19 mouse cellular contexts compared by ENCODE assay signal in the genomic region with DNA sequence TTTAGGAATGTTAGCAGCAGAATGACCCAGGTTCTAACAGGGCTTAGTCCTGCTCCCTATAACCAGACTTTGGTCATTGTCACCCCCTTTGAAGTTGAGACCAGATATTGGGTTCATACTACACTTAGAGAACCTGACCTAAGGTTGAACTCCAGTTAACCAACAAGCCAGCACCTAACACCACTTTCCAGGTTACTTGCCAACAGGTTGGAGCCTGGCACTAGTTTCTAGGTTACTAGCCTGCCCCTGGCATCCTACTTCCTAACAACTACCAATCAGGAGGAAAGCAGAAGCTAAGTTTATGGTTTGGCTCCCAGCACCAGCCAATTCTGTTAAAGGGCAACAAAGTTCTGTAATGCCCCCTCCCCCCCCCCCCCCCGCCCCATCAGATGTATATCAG. TPM values are rescaled to one million over a fixed set of nuclear protein-coding genes. Genes with fewer than 3 reads are reported as not detected.
DNase-seq lines count a peak whose midpoint lies in the region; ATAC-seq and TF ChIP-seq lines count a peak whose summit lies in the region.
"Had no signal": no experiment of that assay in that cellular context is flagged by ENCODE, and none has a peak within 500 bp of the region (broad histone marks: within the 10 kb centered on the region; RNA-seq: fewer than 3 reads in every experiment).

No protein-coding gene starts in this region.

- no peak overlapping the region for H3K4me3 ChIP-seq in heart, embryonic 10.5 days
- no peak overlapping the region for H3K4me3 ChIP-seq in heart, adult 2 months
- no peak overlapping the region for H3K4me3 ChIP-seq in liver, adult 2 months (ENCODE audit: insufficient read depth, low read depth, low read length)
- H3K4me3 ChIP-seq in limb, embryonic 10.5 days, result no peak overlapping the region
- H3K4me3 ChIP-seq: embryonic facial prominence, embryonic 15.5 days; erythroblast, embryonic 14.5 days; heart, embryonic 15.5 days; hindbrain, embryonic 15.5 days had no signal

- TF ChIP-seq EP300 in heart, adult 2 months (IDR thresholded peaks at IDR 0.05; ENCODE audit: insufficient read depth, low read depth, low read length), result no peak

- H3K27me3 ChIP-seq in heart, embryonic 10.5 days (ENCODE audit: insufficient read depth, poor library complexity, severe bottlenecking), result no peaks in the 10 kb centered on the region
- no peaks in the 10 kb centered on the region for H3K27me3 ChIP-seq in heart, adult 2 months (ENCODE audit: control insufficient read depth, insufficient read depth, low read length)
- no peaks in the 10 kb centered on the region for H3K27me3 ChIP-seq in liver, adult 2 months (ENCODE audit: control insufficient read depth, insufficient read depth, low read length)
- no peaks in the 10 kb centered on the region for H3K27me3 ChIP-seq in limb, embryonic 10.5 days (ENCODE audit: low read depth, poor library complexity, severe bottlenecking)
- H3K27me3 ChIP-seq: CH12.LX; embryonic facial prominence, embryonic 15.5 days; heart, embryonic 15.5 days; hindbrain, embryonic 15.5 days had no signal

- no peak for DNase-seq in heart, embryonic 10.5 days (ENCODE audit: low spot score)
- DNase-seq in heart, adult 2 months, result no peak
- DNase-seq in liver, adult 2 months (ENCODE audit: extremely low read depth, low read depth, low spot score), result peak; percentile 96
- no peak for DNase-seq in liver
- peak; percentile 18 for DNase-seq in limb, embryonic 10.5 days (ENCODE audit: low spot score)
- DNase-seq in gastrocnemius, adult 8-10 months (ENCODE audit: low spot score in 2 of 2), result no peak
- DNase-seq in retina, postnatal 1 day, result no peak
- DNase-seq: adrenal gland, adult 2 months; adrenal gland, postnatal 25 days; cerebellum, adult 18-20 months; cerebellum, adult 9-11 months; gastrocnemius, postnatal 14 days had no signal

- H3K27ac ChIP-seq in heart, embryonic 10.5 days, result peak overlapping the region; percentile 73; the same call in 1 of the 2 replicates
- no peak overlapping the region for H3K27ac ChIP-seq in heart, adult 2 months
- H3K27ac ChIP-seq in liver, adult 2 months (replicated peaks; ENCODE audit: insufficient read depth, low read depth, low read length), result no peak overlapping the region
- no peak overlapping the region for H3K27ac ChIP-seq in limb, embryonic 10.5 days
- H3K27ac ChIP-seq: embryonic facial prominence, embryonic 15.5 days; heart, embryonic 15.5 days; hindbrain, embryonic 15.5 days had no signal

- no peak for TF ChIP-seq CTCF in heart, adult 2 months (IDR thresholded peaks at IDR 0.05)
- no peak for TF ChIP-seq CTCF in liver, adult 2 months (IDR thresholded peaks at IDR 0.05; ENCODE audit: low read depth, low read length)

- H3K9me3 ChIP-seq in heart, embryonic 10.5 days, result no peaks in the 10 kb centered on the region
- H3K9me3 ChIP-seq in limb, embryonic 10.5 days (replicated peaks), result no peaks in the 10 kb centered on the region
- H3K9me3 ChIP-seq: embryonic facial prominence, embryonic 15.5 days; heart, embryonic 15.5 days; hindbrain, embryonic 15.5 days had no signal

- no peaks in the 10 kb centered on the region for H3K79me2 ChIP-seq in heart, adult 2 months (replicated peaks; ENCODE audit: control insufficient read depth, insufficient read depth, low read length)
- no peaks in the 10 kb centered on the region for H3K79me2 ChIP-seq in liver, adult 2 months (ENCODE audit: control insufficient read depth, insufficient read depth, low read length)

- H3K4me1 ChIP-seq in heart, embryonic 10.5 days, result peaks cover 15% of the 10 kb centered on the region
- peaks cover 4% of the 10 kb centered on the region; the same call in 1 of the 2 replicates for H3K4me1 ChIP-seq in heart, adult 2 months (ENCODE audit: control insufficient read depth, insufficient read depth, low read length)
- peaks cover 19% of the 10 kb centered on the region for H3K4me1 ChIP-seq in liver, adult 2 months (ENCODE audit: control insufficient read depth, insufficient read depth, low read length)
- peaks cover 5% of the 10 kb centered on the region; the same call in 1 of the 2 replicates for H3K4me1 ChIP-seq in limb, embryonic 10.5 days
- H3K4me1 ChIP-seq: embryonic facial prominence, embryonic 15.5 days; hindbrain, embryonic 15.5 days had no signal

- WGBS in heart, embryonic 10.5 days, result 63% methylated on average over 1 of the region's 1 CpGs
- 90% methylated on average over 1 of the region's 1 CpGs for WGBS in heart, adult 2 months
- 44% methylated on average over 1 of the region's 1 CpGs for WGBS in liver, adult 2 months
- WGBS in limb, embryonic 10.5 days, result no CpG with 5 or more reads among the region's 1 CpGs

- H3K36me3 ChIP-seq in heart, embryonic 10.5 days, result no peaks in the 10 kb centered on the region
- no peaks in the 10 kb centered on the region for H3K36me3 ChIP-seq in heart, adult 2 months (ENCODE audit: control insufficient read depth, insufficient read depth, low read length)
- H3K36me3 ChIP-seq in liver, adult 2 months (ENCODE audit: control insufficient read depth, insufficient read depth, low read length), result no peaks in the 10 kb centered on the region
- no peaks in the 10 kb centered on the region for H3K36me3 ChIP-seq in limb, embryonic 10.5 days
- H3K36me3 ChIP-seq: embryonic facial prominence, embryonic 15.5 days; heart, embryonic 15.5 days; hindbrain, embryonic 15.5 days had no signal

- no peak overlapping the region for H3K9ac ChIP-seq in heart, adult 2 months (ENCODE audit: low read depth, low read length)
- H3K9ac ChIP-seq in liver, adult 2 months (ENCODE audit: low read depth, low read length), result no peak overlapping the region
- H3K9ac ChIP-seq: embryonic facial prominence, embryonic 15.5 days; heart, embryonic 15.5 days; hindbrain, embryonic 15.5 days had no signal

- intact Hi-C loops in heart, adult 2 months (cut with DNase I), result no loop called here

- peak; percentile 57; the same call in 1 of the 2 replicates for ATAC-seq in monocyte, adult 5-6 weeks (replicated peaks; ENCODE audit: insufficient number of reproducible peaks, low FRiP score, low TSS enrichment, poor library complexity, severe bottlenecking)
- ATAC-seq: forebrain, embryonic 16.5 days had no signal

- no peak for TF ChIP-seq POLR2A in heart, adult 2 months (IDR thresholded peaks at IDR 0.05; ENCODE audit: insufficient read depth, low read depth, low read length)
- TF ChIP-seq POLR2A in liver, adult 2 months (IDR thresholded peaks at IDR 0.05; ENCODE audit: extremely low read depth, insufficient read depth, low read length), result no peak

RNA-seq across cellular contexts. Expression of a gene that starts 13.4 kb away (rescaled TPM):
- polyA plus RNA-seq in heart, embryonic 10.5 days (2016; fragmentation: Nextera tagmentation; extraction: Ambion mirVana), result 17.2 TPM in 2 replicates
- 100 to 1,000 TPM; 147 to 185 TPM for total RNA-seq in heart, adult 2 months (2021)
- polyA plus RNA-seq in heart, adult 2 months (2012; rRNA removed), result 55.5 and 80.0 TPM in 2 replicates
- total RNA-seq in liver, adult 2 months (2014; rRNA removed), result 43.6 and 68.1 TPM in 2 replicates
- 20.9 and 31.6 TPM in 2 replicates for polyA plus RNA-seq in liver, adult 2 months (2012; rRNA removed)
- 8.6 and 11.8 TPM in 2 replicates for polyA plus RNA-seq in limb, embryonic 10.5 days (2016; fragmentation: Nextera tagmentation; extraction: Ambion mirVana)
- total RNA-seq in monocyte, adult 5-6 weeks (2017), result 589 to 739 TPM (median 677 TPM) in 3 replicates
- total RNA-seq in gastrocnemius, adult 8-10 months (2022), result 100 to 1,000 TPM; 196 to 246 (median 227) TPM

RNA-seq across cellular contexts. Expression of a gene that starts 14.6 kb away (rescaled TPM):
- polyA plus RNA-seq in heart, embryonic 10.5 days (2016; fragmentation: Nextera tagmentation; extraction: Ambion mirVana), result 5.2 and 8.3 TPM in 2 replicates
- 10 to 100 TPM; 58.9 to 62.8 TPM for total RNA-seq in heart, adult 2 months (2021)
- polyA plus RNA-seq in heart, adult 2 months (2012; rRNA removed), result 16.8 and 21.1 TPM in 2 replicates
- total RNA-seq in liver, adult 2 months (2014; rRNA removed), result 30.4 and 35.3 TPM in 2 replicates
- polyA plus RNA-seq in liver, adult 2 months (2012; rRNA removed), result 32.6 and 40.9 TPM in 2 replicates
- polyA plus RNA-seq in limb, embryonic 10.5 days (2016; fragmentation: Nextera tagmentation; extraction: Ambion mirVana), result 1.6 and 2.0 TPM in 2 replicates
- total RNA-seq in monocyte, adult 5-6 weeks (2017), result 90.6 to 170 TPM (median 150 TPM) in 3 replicates
- total RNA-seq in gastrocnemius, adult 8-10 months (2022), result 10 to 100 TPM; 23.6 to 29.2 (median 27.1) TPM

RNA-seq across cellular contexts. Expression of a gene that starts 20.2 kb away (rescaled TPM):
- polyA plus RNA-seq in heart, embryonic 10.5 days (2016; fragmentation: Nextera tagmentation; extraction: Ambion mirVana), result 4.2 and 4.4 TPM in 2 replicates
- total RNA-seq in heart, adult 2 months (2021), result 1 to 10 TPM in 1 of 2 experiments, not detected in 1; 2.5 TPM
- polyA plus RNA-seq in heart, adult 2 months (2012; rRNA removed), result 0.64 TPM in 1 of 2 replicates, not detected in the other
- total RNA-seq in liver, adult 2 months (2014; rRNA removed), result 8.0 and 24.1 TPM in 2 replicates
- 0.20 and 0.27 TPM in 2 replicates for polyA plus RNA-seq in liver, adult 2 months (2012; rRNA removed)
- 9.6 TPM in 2 replicates for polyA plus RNA-seq in limb, embryonic 10.5 days (2016; fragmentation: Nextera tagmentation; extraction: Ambion mirVana)
- 6.8 TPM in 1 of 3 replicates, not detected in the others for total RNA-seq in monocyte, adult 5-6 weeks (2017)
- not detected for total RNA-seq in gastrocnemius, adult 8-10 months (2022)

RNA-seq across cellular contexts. Expression of a gene that starts 21.3 kb away (rescaled TPM):
- 1.4 and 2.9 TPM in 2 replicates for polyA plus RNA-seq in heart, embryonic 10.5 days (2016; fragmentation: Nextera tagmentation; extraction: Ambion mirVana)
- 1 to 10 TPM; 3.2 to 4.9 TPM for total RNA-seq in heart, adult 2 months (2021)
- 0.47 and 0.76 TPM in 2 replicates for polyA plus RNA-seq in heart, adult 2 months (2012; rRNA removed)
- 41.9 and 75.6 TPM in 2 replicates for total RNA-seq in liver, adult 2 months (2014; rRNA removed)
- polyA plus RNA-seq in liver, adult 2 months (2012; rRNA removed), result 0.41 and 0.55 TPM in 2 replicates
- polyA plus RNA-seq in limb, embryonic 10.5 days (2016; fragmentation: Nextera tagmentation; extraction: Ambion mirVana), result 3.5 and 3.7 TPM in 2 replicates
- total RNA-seq in monocyte, adult 5-6 weeks (2017), result 151 to 300 TPM (median 178 TPM) in 3 replicates
- 1 to 10 TPM; 1.1 to 1.6 (median 1.4) TPM for total RNA-seq in gastrocnemius, adult 8-10 months (2022)
- polyA plus RNA-seq: hindbrain, embryonic 15.5 days had no signal

RNA-seq across cellular contexts. Expression of a gene that starts 25.7 kb away (rescaled TPM):
- polyA plus RNA-seq in heart, embryonic 10.5 days (2016; fragmentation: Nextera tagmentation; extraction: Ambion mirVana), result 16.1 and 23.3 TPM in 2 replicates
- 1 to 10 TPM; 4.4 to 6.7 TPM for total RNA-seq in heart, adult 2 months (2021)
- polyA plus RNA-seq in heart, adult 2 months (2012; rRNA removed), result 0.51 TPM in 1 of 2 replicates, not detected in the other
- total RNA-seq in liver, adult 2 months (2014; rRNA removed), result 19.4 and 55.8 TPM in 2 replicates
- 0.45 and 1.0 TPM in 2 replicates for polyA plus RNA-seq in liver, adult 2 months (2012; rRNA removed)
- 55.9 and 60.6 TPM in 2 replicates for polyA plus RNA-seq in limb, embryonic 10.5 days (2016; fragmentation: Nextera tagmentation; extraction: Ambion mirVana)
- 64.3 to 74.6 TPM in 2 of 3 replicates, not detected in the other for total RNA-seq in monocyte, adult 5-6 weeks (2017)
- 1 to 10 TPM in 2 of 4 experiments, under 1 TPM in 1, not detected in 1; 0.97 to 4.9 (median 3.5) TPM for total RNA-seq in gastrocnemius, adult 8-10 months (2022)

Comparison
In these comparisons a context has a peak if more than half of its experiments do, and no peak if none do; other contexts are left out.
1. DNase-seq: peak in liver, adult 2 months (single experiment) and limb, embryonic 10.5 days (single experiment); none in heart, embryonic 10.5 days (single experiment), heart, adult 2 months (0 of 2), liver (single experiment), gastrocnemius, adult 8-10 months (0 of 2) and retina, postnatal 1 day (single experiment).